Mouse (Mus musculus) MEL (cell line): ENCODE data around the gene Supt4a. TPM values are rescaled to one million over a fixed set of nuclear protein-coding genes. Genes with fewer than 3 reads are reported as not detected.

ENCODE experiments used
- DNase-seq: peaks from one replicate; pipeline ENCODE4 v3.0.0; 2011; ENCODE audit warnings: low read depth, low spot score
- H3K27ac ChIP-seq: 2 replicates; pipeline ENCODE4 v1.5.1; 2012; ENCODE audit warnings: low read depth, mild to moderate bottlenecking, control low read depth, low read length, moderate library complexity; ENCODE audit not compliant: control insufficient read depth
- H3K27me3 ChIP-seq, 2 experiments: fragments of 150-350 bp in 1 of 2; sonication (generic) in 1 of 2; 2 replicates each; pipeline ENCODE4 v1.6.1; 2012; ENCODE audit warnings: low read length in 2 of 2, mild to moderate bottlenecking in 2 of 2, improper control_type of control experiment in 1 of 2, moderate library complexity in 1 of 2; ENCODE audit not compliant: insufficient read depth in 2 of 2, control insufficient read depth in 1 of 2
- H3K36me3 ChIP-seq, 2 experiments: 2 replicates each; pipeline ENCODE4 v1.6.1; 2012 to 2014; ENCODE audit warnings: low read length in 2 of 2, improper control_type of control experiment in 1 of 2, inconsistent platforms in 1 of 2, mild to moderate bottlenecking in 1 of 2; ENCODE audit not compliant: insufficient read depth in 2 of 2, control insufficient read depth in 1 of 2
- H3K4me1 ChIP-seq, 2 experiments: fragments of 150-350 bp in 1 of 2; sonication (generic) in 1 of 2; 2 replicates each; pipeline ENCODE4 v1.6.1; 2012; ENCODE audit warnings: low read length in 2 of 2, improper control_type of control experiment in 1 of 2, mild to moderate bottlenecking in 1 of 2; ENCODE audit not compliant: insufficient read depth in 2 of 2, control insufficient read depth in 1 of 2
- H3K4me3 ChIP-seq, 2 experiments: fragments of 150-350 bp in 1 of 2; sonication (generic) in 1 of 2; 2 replicates each; pipeline ENCODE4 v1.5.1; 2012; ENCODE audit warnings: low read depth in 2 of 2, low read length in 2 of 2, mild to moderate bottlenecking in 2 of 2, moderate library complexity in 2 of 2, control low read depth in 1 of 2, improper control_type of control experiment in 1 of 2; ENCODE audit not compliant: control insufficient read depth in 1 of 2, insufficient read depth in 1 of 2
- H3K79me2 ChIP-seq: 2 replicates; pipeline ENCODE4 v1.6.1; 2012; ENCODE audit warnings: mild to moderate bottlenecking, low read length, moderate library complexity; ENCODE audit not compliant: control insufficient read depth, poor library complexity, insufficient read depth
- H3K9ac ChIP-seq: 2 replicates; pipeline ENCODE4 v1.6.1; 2012; ENCODE audit warnings: low read depth, mild to moderate bottlenecking, control low read depth, low read length, moderate library complexity; ENCODE audit not compliant: control insufficient read depth, poor library complexity, severe bottlenecking
- H3K9me3 ChIP-seq: fragments of 150-350 bp; sonication (generic); replicated peaks from 2 replicates; pipeline ENCODE4 v1.6.1; 2012; ENCODE audit warnings: mild to moderate bottlenecking, low read length, improper control_type of control experiment, moderate library complexity; ENCODE audit not compliant: insufficient read depth
- CTCF ChIP-seq, 3 experiments: IDR thresholded peaks in 2 of 3; conservative IDR thresholded peaks in 1 of 3; 2 replicates each; pipeline ENCODE4 v1.5.1; 2011 to 2012; ENCODE audit warnings: low read length in 3 of 3, low read depth in 2 of 3, mild to moderate bottlenecking in 2 of 3, improper control_type of control experiment in 1 of 3, inconsistent platforms in 1 of 3, mixed read lengths in 1 of 3, moderate library complexity in 1 of 3; ENCODE audit not compliant: control insufficient read depth in 1 of 3, insufficient read depth in 1 of 3, poor library complexity in 1 of 3, severe bottlenecking in 1 of 3
- JUND ChIP-seq: IDR thresholded peaks from 2 replicates; pipeline ENCODE4 v1.6.1; 2011; ENCODE audit warnings: low read depth, mild to moderate bottlenecking, improper control_type of control experiment, low read length
- POLR2A ChIP-seq, 2 experiments: IDR thresholded peaks; 2 replicates each; pipeline ENCODE4 v1.6.1; 2011 to 2012; ENCODE audit warnings: low read length in 2 of 2, mild to moderate bottlenecking in 2 of 2, control low read depth in 1 of 2, improper control_type of control experiment in 1 of 2, low read depth in 1 of 2, moderate library complexity in 1 of 2; ENCODE audit not compliant: control insufficient read depth in 1 of 2, insufficient read depth in 1 of 2, poor library complexity in 1 of 2
- POLR2AphosphoS5 ChIP-seq: IDR thresholded peaks from 2 replicates; pipeline ENCODE4 v1.6.1; 2012; ENCODE audit warnings: low read depth, borderline replicate concordance, mild to moderate bottlenecking, inconsistent platforms, low read length, moderate library complexity, mixed read lengths
- SIN3A ChIP-seq: IDR thresholded peaks from 2 replicates; pipeline ENCODE4 v1.6.1; 2012; ENCODE audit warnings: low read length, improper control_type of control experiment, inconsistent platforms
- TBP ChIP-seq: IDR thresholded peaks from 2 replicates; pipeline ENCODE4 v1.8.0; 2011; ENCODE audit warnings: low read depth, low read length, improper control_type of control experiment
- TCF12 ChIP-seq: IDR thresholded peaks from 2 replicates; pipeline ENCODE4 v1.6.1; 2014; ENCODE audit warnings: low read depth, mild to moderate bottlenecking, inconsistent platforms, low read length, improper control_type of control experiment, moderate library complexity
- polyA plus RNA-seq, 2 experiments: library from polyadenylated mRNA; stranded (reverse) in 1 of 2; unstranded in 1 of 2; fragments of >175 nt in 1 of 2; fragments of >200 nt in 1 of 2; gene quantifications; 2 replicates each; pipeline versions ENCODE4 v1.2.1 to v1.2.4; 2012; ENCODE audit warnings: low replicate concordance in 2 of 2, low read depth in 1 of 2; ENCODE audit not compliant: insufficient read length in 2 of 2, insufficient read depth in 1 of 2, missing spikeins in 1 of 2
- total RNA-seq: library from RNA; depleted of rRNA; stranded (reverse); fragments of 300-350 nt; gene quantifications from 2 replicates; pipeline ENCODE4 v1.2.3, GENCODE M21; 2012

The Supt4a gene
- total and polyA plus RNA-seq, 3 experiments = 223 to 332 TPM; not detected in 1

GRCm38 (mm10) chr11:87758161-87758911 is 21.0 kb downstream of the Supt4a start:
- H3K27ac ChIP-seq = peak overlapping the region; percentile 86
- H3K27me3 ChIP-seq = no peaks in the 10 kb centered on the region
- peaks cover 40% of the 10 kb centered on the region for H3K79me2 ChIP-seq
- peaks cover 0 to 13% of the 10 kb centered on the region in 2 experiments; a peak in 2 of 4 replicates for H3K4me1 ChIP-seq
- no peaks in the 10 kb centered on the region for H3K9me3 ChIP-seq
- TF ChIP-seq JUND (no peak), POLR2A (IDR thresholded peaks at IDR 0.05; ENCODE audit: control insufficient read depth in 1 of 2, insufficient read depth in 1 of 2, low read depth in 1 of 2, low read length in 2 of 2, poor library complexity in 1 of 2) (peak; percentile 96 to 99), TBP (peak; percentile 65; the same call in 1 of the 2 replicates), POLR2AphosphoS5 (peak; percentile 99)
- H3K36me3 ChIP-seq = peaks cover 2 to 7% of the 10 kb centered on the region in 2 experiments; a peak in 3 of 4 replicates
- H3K9ac ChIP-seq = peak overlapping the region; percentile 95
- H3K4me3 ChIP-seq = peak overlapping the region in 1 of 2 experiments; percentile 94; a peak in 2 of 4 replicates
- DNase-seq = peak; percentile 95

- H3K9me3 ChIP-seq = no peaks in the 10 kb centered on the region
- H3K79me2 ChIP-seq = peaks cover 34% of the 10 kb centered on the region
- H3K27ac ChIP-seq = peak overlapping the region; percentile 86
- peaks cover 0 to 7% of the 10 kb centered on the region in 2 experiments; a peak in 1 of 4 replicates for H3K4me1 ChIP-seq
- H3K27me3 ChIP-seq = no peaks in the 10 kb centered on the region
- H3K9ac ChIP-seq = no peak overlapping the region
- TF ChIP-seq TCF12 = no peak
- peak in 1 of 2 experiments; percentile 56; a peak in 2 of 4 replicates for TF ChIP-seq POLR2A (IDR thresholded peaks at IDR 0.05; ENCODE audit: control insufficient read depth in 1 of 2, insufficient read depth in 1 of 2, low read depth in 1 of 2, low read length in 2 of 2, poor library complexity in 1 of 2)
- TF ChIP-seq POLR2AphosphoS5 = peak; percentile 97
- no peak overlapping the region for H3K4me3 ChIP-seq
- H3K36me3 ChIP-seq = peaks cover 2 to 3% of the 10 kb centered on the region in 2 experiments; a peak in 3 of 4 replicates
- peak; percentile 95 for DNase-seq
Observed at GRCm38 (mm10) chr11:87758957-87759608, 21.7 kb downstream of the Supt4a start.

GRCm38 (mm10) chr11:87759609-87760005 is 22.3 kb downstream of the Supt4a start:
- TF ChIP-seq CTCF (IDR thresholded peaks at IDR 0.05 in 2 of 3, conservative IDR thresholded peaks at IDR 0.05 in 1 of 3; ENCODE audit: control insufficient read depth in 1 of 3, insufficient read depth in 1 of 3, low read depth in 2 of 3, low read length in 3 of 3, poor library complexity in 1 of 3, severe bottlenecking in 1 of 3) = peak in 2 of 3 experiments; percentile 52 to 60; a peak in 3 of 6 replicates
- TF ChIP-seq SIN3A = no peak
- TF ChIP-seq POLR2A (IDR thresholded peaks at IDR 0.05; ENCODE audit: control insufficient read depth in 1 of 2, insufficient read depth in 1 of 2, low read depth in 1 of 2, low read length in 2 of 2, poor library complexity in 1 of 2) = peak; percentile 70 to 93
- TF ChIP-seq POLR2AphosphoS5 = peak; percentile 22
- no peaks in the 10 kb centered on the region for H3K27me3 ChIP-seq

More at GRCm38 (mm10) chr11:87759609-87760005, 22.3 kb downstream of the Supt4a start:
- Histone ChIP-seq H3K36me3 (peaks cover 0 to 2% of the 10 kb centered on the region in 2 experiments; a peak in 1 of 4 replicates), H3K9me3 (no peaks in the 10 kb centered on the region), H3K4me1 (peaks cover 0 to 3% of the 10 kb centered on the region in 2 experiments; a peak in 1 of 4 replicates), H3K4me3 (no peak overlapping the region), H3K27ac (peak overlapping the region; percentile 64), H3K79me2 (peaks cover 30% of the 10 kb centered on the region), H3K9ac (peak overlapping the region; percentile 34)
- DNase-seq = peak; percentile 95
